Mouse (Mus musculus) myocyte (in vitro differentiated cells): ENCODE measurements around the gene Pex16. TPM values are rescaled to one million over a fixed set of nuclear protein-coding genes. Genes with fewer than 3 reads are reported as not detected.

Source experiments
- H3K27me3 ChIP-seq: one replicate; pipeline ENCODE4 v1.6.1; 2011; ENCODE audit not compliant: control insufficient read depth, insufficient read depth, insufficient read length
- H3K36me3 ChIP-seq: one replicate; pipeline ENCODE4 v1.6.1; 2011; ENCODE audit not compliant: control insufficient read depth, insufficient read depth
- H3K4me2 ChIP-seq: one replicate; pipeline ENCODE4 v1.6.1; 2011; ENCODE audit warnings: low read depth, control low read depth
- H3K4me3 ChIP-seq: one replicate; pipeline ENCODE4 v1.5.1; 2011; ENCODE audit warnings: mild to moderate bottlenecking, control low read depth, moderate library complexity
- H3K79me2 ChIP-seq: one replicate; pipeline ENCODE4 v1.6.1; 2011; ENCODE audit not compliant: control insufficient read depth, insufficient read depth
- H3ac ChIP-seq: one replicate; pipeline ENCODE4 v1.6.1; 2011; ENCODE audit not compliant: control insufficient read depth, insufficient read length
- CEBPB ChIP-seq: IDR thresholded peaks from 2 replicates; pipeline ENCODE4 v1.6.1; 2011; ENCODE audit warnings: mild to moderate bottlenecking, moderate library complexity; ENCODE audit not compliant: poor library complexity, insufficient read depth, severe bottlenecking
- E2F4 ChIP-seq: IDR thresholded peaks from one replicate; pipeline ENCODE4 v1.6.1; 2011; ENCODE audit warnings: mild to moderate bottlenecking, control low read depth, moderate library complexity; ENCODE audit not compliant: insufficient read depth
- MAX ChIP-seq: IDR thresholded peaks from one replicate; pipeline ENCODE4 v1.6.1; 2011; ENCODE audit warnings: low read depth, mild to moderate bottlenecking, control low read depth
- MYOD1 ChIP-seq, 3 experiments: IDR thresholded peaks; one replicate each; pipeline ENCODE4 v1.6.1; 2011; ENCODE audit warnings: control low read depth in 2 of 3, low read depth in 2 of 3, mild to moderate bottlenecking in 2 of 3, moderate library complexity in 1 of 3; ENCODE audit not compliant: insufficient read length in 2 of 3, control insufficient read depth in 1 of 3
- MYOG ChIP-seq, 3 experiments: IDR thresholded peaks; one replicate each; pipeline ENCODE4 v1.6.1; 2011; ENCODE audit warnings: control low read depth in 2 of 3, low read depth in 2 of 3, mild to moderate bottlenecking in 2 of 3; ENCODE audit not compliant: insufficient read length in 2 of 3, control insufficient read depth in 1 of 3, insufficient read depth in 1 of 3
- POLR2A ChIP-seq: IDR thresholded peaks from one replicate; pipeline ENCODE4 v1.6.1; 2011; ENCODE audit warnings: low read depth, mild to moderate bottlenecking, control low read depth, moderate library complexity; ENCODE audit not compliant: insufficient read length
- POLR2AphosphoS2 ChIP-seq: IDR thresholded peaks from one replicate; pipeline ENCODE4 v1.6.1; 2011; ENCODE audit warnings: low read depth, control low read depth; ENCODE audit not compliant: insufficient read length
- REST ChIP-seq: IDR thresholded peaks from one replicate; pipeline ENCODE4 v1.6.1; 2011; ENCODE audit warnings: mild to moderate bottlenecking, control low read depth, moderate library complexity; ENCODE audit not compliant: insufficient read depth, insufficient read length
- SRF ChIP-seq: IDR thresholded peaks from one replicate; pipeline ENCODE4 v1.6.1; 2011; ENCODE audit warnings: low read depth; ENCODE audit not compliant: control insufficient read depth, insufficient read length
- TCF12 ChIP-seq: IDR thresholded peaks from one replicate; pipeline ENCODE4 v1.6.1; 2011; ENCODE audit warnings: mild to moderate bottlenecking, control low read depth; ENCODE audit not compliant: poor library complexity, insufficient read depth, severe bottlenecking
- TCF3 ChIP-seq: IDR thresholded peaks from one replicate; pipeline ENCODE4 v1.6.1; 2011; ENCODE audit warnings: low read depth, control low read depth; ENCODE audit not compliant: insufficient read length
- USF1 ChIP-seq: IDR thresholded peaks from one replicate; pipeline ENCODE4 v1.6.1; 2011; ENCODE audit warnings: low read depth, mild to moderate bottlenecking, control low read depth, moderate library complexity
- polyA plus RNA-seq: library from polyadenylated mRNA; unstranded; fragments of >200 nt; fragmentation: generic; extraction: Trizol; gene quantifications from one replicate; pipeline ENCODE4 v1.2.1, GENCODE M21; 2012; ENCODE audit warnings: missing spikeins

Gene Pex16
- polyA plus RNA-seq, 1 experiment: 44.1 TPM

GRCm38 (mm10) chr2:92386821-92387570 lies 12.5 kb downstream of the Pex16 start:
- no peak overlapping the region for H3K4me3 ChIP-seq
- no peak overlapping the region for H3ac ChIP-seq
- H3K36me3 ChIP-seq: no peaks in the 10 kb centered on the region
- H3K4me2 ChIP-seq: no peak overlapping the region
- no peaks in the 10 kb centered on the region for H3K27me3 ChIP-seq
- TF ChIP-seq MYOG (IDR thresholded peaks at IDR 0.05; ENCODE audit: control insufficient read depth in 1 of 3, insufficient read depth in 1 of 3, insufficient read length in 2 of 3, low read depth in 2 of 3) (no peak), REST (no peak)
- no peaks in the 10 kb centered on the region for H3K79me2 ChIP-seq

DNA sequence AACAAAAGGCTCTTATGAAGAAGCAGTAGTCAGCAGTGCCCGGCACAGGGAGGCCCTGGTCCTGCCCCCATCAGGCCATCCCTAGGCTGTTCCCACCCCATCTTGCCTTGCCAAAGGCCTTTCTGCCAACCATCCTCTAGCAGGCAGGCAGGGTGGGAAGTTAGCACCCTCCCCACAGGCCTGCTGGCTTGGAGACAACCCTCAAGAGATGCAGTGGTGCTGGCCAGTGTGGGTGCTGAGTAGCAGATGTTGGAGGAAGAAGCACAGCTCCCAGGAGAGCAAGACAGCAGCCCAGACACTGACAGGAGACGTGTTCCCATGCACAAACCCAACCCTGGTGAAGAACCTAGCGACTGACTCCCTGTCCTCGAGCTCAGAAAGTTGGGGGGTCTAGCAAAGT lies 13.2 kb downstream of the Pex16 start:
- no peaks in the 10 kb centered on the region for H3K27me3 ChIP-seq
- peak overlapping the region; percentile 87 for H3K4me2 ChIP-seq
- H3ac ChIP-seq: no peak overlapping the region
- peak overlapping the region; percentile 25 for H3K4me3 ChIP-seq
- H3K36me3 ChIP-seq: no peaks in the 10 kb centered on the region
- TF ChIP-seq E2F4: no peak
- no peak for TF ChIP-seq TCF12
- TF ChIP-seq USF1: no peak
- no peak for TF ChIP-seq POLR2AphosphoS2
- TF ChIP-seq MYOD1 (IDR thresholded peaks at IDR 0.05; ENCODE audit: control insufficient read depth in 1 of 3, insufficient read length in 2 of 3, low read depth in 2 of 3): no peak
- TF ChIP-seq TCF3: no peak
- TF ChIP-seq SRF: no peak
- no peak for TF ChIP-seq MYOG (IDR thresholded peaks at IDR 0.05; ENCODE audit: control insufficient read depth in 1 of 3, insufficient read depth in 1 of 3, insufficient read length in 2 of 3, low read depth in 2 of 3)
- no peak for TF ChIP-seq MAX
- TF ChIP-seq REST: no peak
- no peak for TF ChIP-seq POLR2A
- TF ChIP-seq CEBPB: no peak
- no peaks in the 10 kb centered on the region for H3K79me2 ChIP-seq

DNA sequence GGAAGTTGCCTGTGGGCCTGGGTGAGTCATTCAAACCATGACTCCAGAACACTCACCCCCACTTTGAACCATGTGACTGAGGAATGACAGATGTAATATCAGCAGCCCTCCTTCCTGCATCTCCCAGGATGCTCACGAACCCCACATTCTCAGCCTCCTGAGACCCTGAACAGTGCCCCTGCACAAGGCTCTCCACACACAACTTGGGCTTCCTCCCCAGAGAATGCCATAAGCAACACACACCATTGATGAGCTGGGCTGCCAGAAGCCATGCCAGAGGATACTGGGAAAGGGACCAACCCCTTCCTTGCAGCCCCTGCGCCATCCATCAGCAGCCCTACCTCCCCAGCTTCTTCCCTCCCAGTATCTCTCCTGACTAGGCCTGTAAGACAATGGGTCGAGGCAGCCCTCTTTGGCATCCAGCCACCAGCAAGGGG lies 13.6 kb downstream of the Pex16 start:
- H3K4me3 ChIP-seq: peak overlapping the region; percentile 25
- no peak overlapping the region for H3ac ChIP-seq
- TF ChIP-seq TCF12: no peak
- TF ChIP-seq POLR2AphosphoS2: peak; percentile 40
- TF ChIP-seq USF1: peak; percentile 51
- H3K79me2 ChIP-seq: no peaks in the 10 kb centered on the region
- no peaks in the 10 kb centered on the region for H3K36me3 ChIP-seq
- peaks cover 1% of the 10 kb centered on the region for H3K27me3 ChIP-seq
- peak overlapping the region; percentile 87 for H3K4me2 ChIP-seq

DNA sequence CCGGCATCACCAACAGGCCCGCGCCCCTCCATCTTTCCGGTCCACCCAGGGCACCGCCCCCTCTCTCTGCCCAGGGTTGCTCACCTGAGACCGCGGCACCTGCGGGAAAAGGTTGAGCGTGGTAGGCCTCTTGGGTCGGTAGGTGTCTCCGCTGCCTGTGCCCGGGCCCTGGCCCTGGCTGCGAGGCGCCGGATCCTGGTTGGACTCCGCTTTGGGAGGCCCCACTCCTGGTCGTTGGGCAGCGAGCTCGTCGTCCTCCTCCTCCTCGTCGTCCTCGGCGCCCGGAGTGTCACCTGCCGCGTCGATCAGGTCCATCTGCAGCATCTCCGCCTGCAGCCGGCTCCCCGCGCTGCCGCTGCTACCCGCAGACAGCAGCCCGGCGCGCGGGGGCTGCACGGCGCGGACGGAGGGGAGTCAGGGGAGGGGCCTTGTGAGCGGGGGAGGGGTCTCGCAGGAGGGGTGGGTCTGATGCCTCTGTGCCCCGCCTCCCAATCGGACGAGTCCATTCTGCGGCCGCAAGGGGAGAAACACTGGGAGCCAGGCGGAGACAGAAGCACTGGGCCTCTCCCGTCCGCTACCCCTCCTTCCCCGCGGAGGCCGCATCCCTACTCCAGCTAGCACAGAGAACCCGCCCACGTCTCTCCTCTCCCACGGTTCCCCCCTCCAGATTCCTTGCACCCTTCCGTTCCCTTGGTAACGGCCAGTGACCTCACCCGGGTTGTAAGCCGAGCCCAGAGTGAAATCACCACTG lies 14.6 kb downstream of the Pex16 start:
- peak overlapping the region; percentile 87 for H3K4me2 ChIP-seq
- H3ac ChIP-seq: peak overlapping the region; percentile 6
- H3K4me3 ChIP-seq: peak overlapping the region; percentile 25
- TF ChIP-seq POLR2AphosphoS2 (no peak), CEBPB (no peak), MAX (no peak), POLR2A (peak; percentile 34), E2F4 (no peak), MYOG (IDR thresholded peaks at IDR 0.05; ENCODE audit: control insufficient read depth in 1 of 3, insufficient read depth in 1 of 3, insufficient read length in 2 of 3, low read depth in 2 of 3) (no peak), USF1 (no peak), SRF (no peak), MYOD1 (IDR thresholded peaks at IDR 0.05; ENCODE audit: control insufficient read depth in 1 of 3, insufficient read length in 2 of 3, low read depth in 2 of 3) (peak in 1 of 3 experiments; percentile 11), TCF3 (no peak), REST (no peak)
- H3K79me2 ChIP-seq: no peaks in the 10 kb centered on the region
- H3K36me3 ChIP-seq: no peaks in the 10 kb centered on the region
- H3K27me3 ChIP-seq: peaks cover 11% of the 10 kb centered on the region

- no peak for TF ChIP-seq TCF3
- TF ChIP-seq REST: peak; percentile 55
- Histone ChIP-seq H3K36me3 (no peaks in the 10 kb centered on the region), H3ac (peak overlapping the region; percentile 6), H3K4me2 (peak overlapping the region; percentile 87), H3K4me3 (peak overlapping the region; percentile 25), H3K27me3 (peaks cover 14% of the 10 kb centered on the region), H3K79me2 (no peaks in the 10 kb centered on the region)
These were observed 15.2 kb downstream of the Pex16 start for GRCm38 (mm10) chr2:92389645-92390044.
